Mouse (Mus musculus): ENCODE results near the gene Syp.

DNA sequence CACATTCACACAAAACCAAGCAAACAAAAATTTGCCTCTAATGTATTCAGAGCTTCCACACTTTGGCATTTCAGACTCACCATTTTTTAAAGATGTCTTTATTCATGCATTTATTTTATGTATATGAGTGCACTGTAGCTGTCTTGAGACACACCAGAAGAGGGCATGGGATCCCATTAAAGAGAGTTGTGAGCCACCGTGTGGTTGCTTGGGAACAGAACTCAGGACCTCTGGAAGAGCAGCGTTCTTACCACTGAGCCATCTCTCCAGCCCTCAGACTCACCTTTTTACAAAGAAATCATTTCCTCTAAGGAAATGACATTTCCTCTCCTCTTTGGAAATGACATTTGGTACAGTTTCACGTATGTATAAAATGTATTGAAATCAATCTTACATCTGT is 40.7 kb downstream of the Syp start:
- no peak for TF ChIP-seq POLR2A (IDR thresholded peaks at IDR 0.05; ENCODE audit: borderline replicate concordance, extremely low read depth, insufficient read depth, insufficient read length, poor library complexity, severe bottlenecking)
- TF ChIP-seq CTCF (IDR thresholded peaks at IDR 0.05; ENCODE audit: borderline replicate concordance, extremely low read depth, insufficient read depth, insufficient read length) = no peak
